ENCODE assay signal across 26 mouse cellular contexts in the genomic region with DNA sequence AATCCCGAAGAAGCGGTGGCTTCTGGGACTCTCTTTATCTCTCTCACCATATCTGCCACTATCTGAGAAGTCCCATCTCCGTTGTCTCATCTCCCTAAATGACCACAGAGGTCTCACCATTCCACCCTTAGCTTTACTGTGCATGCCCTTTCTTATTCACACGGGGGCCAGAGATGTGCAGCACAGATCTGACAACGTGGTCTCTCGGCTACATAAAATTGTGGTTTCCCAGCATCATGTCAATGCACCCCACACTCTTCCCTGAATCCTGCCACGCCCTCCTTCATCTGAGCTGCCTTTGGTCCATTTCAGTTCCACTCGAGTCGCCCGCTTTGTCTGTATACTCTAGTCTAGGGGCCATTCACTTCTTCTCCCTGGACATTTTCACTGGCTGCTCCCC.
"Had no signal": no experiment of that assay in that cellular context is flagged by ENCODE, and none has a peak within 500 bp of the region (broad histone marks: within the 10 kb centered on the region; RNA-seq: fewer than 3 reads in every experiment).

No protein-coding gene starts in this region.

- H3K27me3 ChIP-seq: limb, embryonic 12.5 days; limb, embryonic 13.5 days; limb, embryonic 15.5 days; liver, embryonic 12.5 days; liver, embryonic 13.5 days; liver, embryonic 15.5 days; lung, embryonic 15.5 days; megakaryocyte, embryonic 14.5 days; midbrain, embryonic 12.5 days; midbrain, embryonic 15.5 days; neural tube, embryonic 12.5 days had no signal

- H3K4me3 ChIP-seq: left cerebral cortex, adult 2 months; limb, embryonic 10.5 days; limb, embryonic 12.5 days; limb, embryonic 13.5 days; limb, embryonic 15.5 days; liver, embryonic 12.5 days; liver, embryonic 13.5 days; liver, embryonic 15.5 days; lung, embryonic 15.5 days; megakaryocyte, embryonic 14.5 days; midbrain, embryonic 10.5 days; midbrain, embryonic 12.5 days; midbrain, embryonic 15.5 days; myocyte; neural tube, embryonic 12.5 days had no signal

- H3K27ac ChIP-seq: left cerebral cortex, adult 2 months; limb, embryonic 10.5 days; limb, embryonic 12.5 days; limb, embryonic 13.5 days; limb, embryonic 15.5 days; liver, embryonic 12.5 days; liver, embryonic 13.5 days; liver, embryonic 14.5 days; liver, embryonic 15.5 days; lung, embryonic 15.5 days; macrophage; midbrain, embryonic 10.5 days; midbrain, embryonic 12.5 days; midbrain, embryonic 15.5 days; neural tube, embryonic 12.5 days had no signal

- H3K9ac ChIP-seq: limb, embryonic 12.5 days; limb, embryonic 13.5 days; limb, embryonic 15.5 days; liver, embryonic 12.5 days; liver, embryonic 13.5 days; liver, embryonic 14.5 days; liver, embryonic 15.5 days; liver, postnatal 0 days; lung, embryonic 14.5 days; lung, embryonic 15.5 days; midbrain, embryonic 12.5 days; midbrain, embryonic 15.5 days; neural tube, embryonic 12.5 days had no signal

- DNase-seq: liver; liver, embryonic 13.5 days; liver, postnatal 0 days; lung, adult 18-20 months; lung, adult 2 months; lung, postnatal 36 days; lung, postnatal 4 days had no signal

- ATAC-seq: liver, embryonic 12.5 days; liver, postnatal 0 days; lung, postnatal 0 days; midbrain, embryonic 15.5 days had no signal

- H3K4me1 ChIP-seq: liver, embryonic 13.5 days; liver, embryonic 15.5 days; megakaryocyte, embryonic 14.5 days had no signal

- H3K36me3 ChIP-seq: limb, embryonic 10.5 days; limb, embryonic 12.5 days; limb, embryonic 13.5 days; limb, embryonic 15.5 days; liver, embryonic 12.5 days; liver, embryonic 13.5 days; liver, embryonic 15.5 days; lung, embryonic 15.5 days; midbrain, embryonic 12.5 days; midbrain, embryonic 15.5 days; neural tube, embryonic 12.5 days had no signal

- H3K9me3 ChIP-seq: limb, embryonic 10.5 days; limb, embryonic 12.5 days; limb, embryonic 13.5 days; limb, embryonic 15.5 days; liver, embryonic 12.5 days; liver, embryonic 13.5 days; liver, embryonic 15.5 days; lung, embryonic 15.5 days; midbrain, embryonic 10.5 days; midbrain, embryonic 12.5 days; midbrain, embryonic 15.5 days; neural tube, embryonic 12.5 days had no signal

- H3K4me2 ChIP-seq: limb, embryonic 12.5 days; limb, embryonic 13.5 days; limb, embryonic 15.5 days; liver, embryonic 11.5 days; liver, embryonic 12.5 days; liver, embryonic 13.5 days; liver, embryonic 15.5 days; lung, embryonic 14.5 days; lung, embryonic 15.5 days; midbrain, embryonic 12.5 days; midbrain, embryonic 15.5 days; neural tube, embryonic 12.5 days had no signal
